Mouse (Mus musculus): ENCODE measurements around the gene Slc16a11. TPM values are rescaled to one million over a fixed set of nuclear protein-coding genes. Genes with fewer than 3 reads are reported as not detected.
A peak's percentile ranks its signal among the peaks of the same experiment; 100 is the strongest.

Gene Slc16a11
- polyA plus RNA-seq, 1 experiment from 2014 or later, result 0.18 TPM

DNA sequence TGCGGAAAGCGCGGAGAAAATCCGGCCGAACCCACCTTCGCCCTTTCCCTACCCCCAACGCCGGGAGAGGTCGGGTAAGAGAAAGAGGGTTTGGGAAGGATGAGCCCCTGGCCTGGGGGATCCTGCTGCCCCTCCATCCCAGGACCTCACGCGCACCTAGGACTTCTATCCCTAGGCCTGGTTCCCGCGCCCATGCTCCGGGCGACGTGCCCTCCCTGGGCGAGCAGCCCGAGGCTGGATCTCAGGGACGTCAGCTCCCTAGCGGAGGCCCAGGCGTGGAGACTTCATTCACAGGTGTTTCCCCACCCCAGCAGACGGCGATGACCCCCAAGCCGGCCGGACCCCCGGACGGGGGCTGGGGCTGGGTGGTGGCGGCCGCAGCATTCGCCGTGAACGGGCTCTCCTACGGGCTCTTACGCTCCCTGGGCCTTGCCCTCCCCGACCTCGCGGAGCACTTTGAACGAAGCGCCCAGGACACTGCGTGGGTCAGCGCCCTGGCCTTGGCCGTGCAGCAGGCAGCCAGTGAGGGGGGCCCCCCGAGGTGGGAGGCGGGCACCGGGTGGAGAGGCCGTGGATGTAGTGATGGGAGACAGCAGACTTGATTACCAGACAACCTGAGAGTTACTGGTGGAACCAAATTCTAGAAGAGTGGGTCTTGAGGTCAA lies 1.8 kb downstream of the Slc16a11 start:
- Histone ChIP-seq H3K4me3 (ENCODE audit: control insufficient read depth in 1 of 2, insufficient read depth in 1 of 2, low read depth in 1 of 2, low read length in 2 of 2) (peak overlapping the region; percentile 29 to 33), H3K36me3 (ENCODE audit: control insufficient read depth, insufficient read depth, low read length) (no peaks in the 10 kb centered on the region), H3K4me1 (ENCODE audit: control insufficient read depth in 2 of 2, insufficient read depth in 2 of 2, low read length in 2 of 2) (peaks cover 0 to 13% of the 10 kb centered on the region in 2 experiments; a peak in 3 of 4 replicates), H3K9me3 (ENCODE audit: control insufficient read depth, low read length) (no peaks in the 10 kb centered on the region), H3K9ac (ENCODE audit: low read length) (peak overlapping the region; percentile 25; the same call in 1 of the 2 replicates), H3K4me2 (ENCODE audit: low read length) (peak overlapping the region; percentile 63), H3K27me3 (ENCODE audit: control insufficient read depth, insufficient read depth, low read length) (peaks cover 65% of the 10 kb centered on the region), H3K27ac (replicated peaks in 1 of 2; ENCODE audit: control insufficient read depth in 1 of 2, insufficient read depth in 1 of 2, low read depth in 2 of 2, low read length in 2 of 2) (no peak overlapping the region)
- WGBS, result 1% methylated on average over 46 of the region's 46 CpGs
- ATAC-seq (ENCODE audit: insufficient number of reproducible peaks, insufficient read depth, low FRiP score, low read depth), result no peak

GRCm38 (mm10) chr11:70214856-70215209 lies 2.3 kb downstream of the Slc16a11 start:
- 6% methylated on average over 18 of the region's 18 CpGs for WGBS
- H3K4me2 ChIP-seq (ENCODE audit: low read length), result peak overlapping the region; percentile 63
- H3K4me1 ChIP-seq (ENCODE audit: control insufficient read depth in 2 of 2, insufficient read depth in 2 of 2, low read length in 2 of 2), result peaks cover 0 to 14% of the 10 kb centered on the region in 2 experiments; a peak in 3 of 4 replicates
- ATAC-seq (ENCODE audit: insufficient number of reproducible peaks, insufficient read depth, low FRiP score, low read depth), result no peak
- no peak overlapping the region for H3K9ac ChIP-seq (ENCODE audit: low read length)
- H3K36me3 ChIP-seq (ENCODE audit: control insufficient read depth, insufficient read depth, low read length), result no peaks in the 10 kb centered on the region
- no peaks in the 10 kb centered on the region for H3K9me3 ChIP-seq (ENCODE audit: control insufficient read depth, low read length)
- H3K27ac ChIP-seq (replicated peaks in 1 of 2; ENCODE audit: control insufficient read depth in 1 of 2, insufficient read depth in 1 of 2, low read depth in 2 of 2, low read length in 2 of 2), result no peak overlapping the region
- peaks cover 65% of the 10 kb centered on the region for H3K27me3 ChIP-seq (ENCODE audit: control insufficient read depth, insufficient read depth, low read length)
- H3K4me3 ChIP-seq (ENCODE audit: control insufficient read depth in 1 of 2, insufficient read depth in 1 of 2, low read depth in 1 of 2, low read length in 2 of 2), result peak overlapping the region; percentile 29 to 33; a peak in 3 of 4 replicates

DNA sequence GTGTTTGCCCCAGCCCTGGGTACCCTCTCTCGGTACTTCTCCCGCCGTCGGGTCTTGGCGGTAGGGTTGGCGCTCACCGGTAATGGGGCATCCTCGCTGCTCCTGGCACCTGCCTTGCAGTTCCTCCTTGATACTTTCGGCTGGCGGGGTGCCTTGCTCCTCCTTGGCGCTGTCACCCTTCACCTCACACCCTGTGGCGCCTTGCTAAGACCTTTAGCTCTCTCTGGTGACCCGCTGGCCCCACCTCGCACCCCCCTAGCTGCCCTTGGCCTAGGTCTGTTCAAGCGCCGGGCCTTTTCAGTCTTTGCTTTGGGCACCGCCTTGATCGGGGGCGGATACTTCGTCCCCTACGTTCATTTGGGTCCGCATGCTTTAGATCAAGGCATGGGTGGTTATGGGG lies 2.7 kb downstream of the Slc16a11 start:
- Histone ChIP-seq H3K9ac (ENCODE audit: low read length) (no peak overlapping the region), H3K4me2 (ENCODE audit: low read length) (no peak overlapping the region), H3K36me3 (ENCODE audit: control insufficient read depth, insufficient read depth, low read length) (no peaks in the 10 kb centered on the region), H3K27me3 (ENCODE audit: control insufficient read depth, insufficient read depth, low read length) (peaks cover 65% of the 10 kb centered on the region), H3K27ac (replicated peaks in 1 of 2; ENCODE audit: control insufficient read depth in 1 of 2, insufficient read depth in 1 of 2, low read depth in 2 of 2, low read length in 2 of 2) (no peak overlapping the region), H3K9me3 (ENCODE audit: control insufficient read depth, low read length) (no peaks in the 10 kb centered on the region), H3K4me1 (ENCODE audit: control insufficient read depth in 2 of 2, insufficient read depth in 2 of 2, low read length in 2 of 2) (peaks cover 3 to 19% of the 10 kb centered on the region in 2 experiments; a peak in 3 of 4 replicates), H3K4me3 (ENCODE audit: control insufficient read depth in 1 of 2, insufficient read depth in 1 of 2, low read depth in 1 of 2, low read length in 2 of 2) (no peak overlapping the region)
- no peak for ATAC-seq (ENCODE audit: insufficient number of reproducible peaks, insufficient read depth, low FRiP score, low read depth)
- 15% methylated on average over 22 of the region's 22 CpGs for WGBS

DNA sequence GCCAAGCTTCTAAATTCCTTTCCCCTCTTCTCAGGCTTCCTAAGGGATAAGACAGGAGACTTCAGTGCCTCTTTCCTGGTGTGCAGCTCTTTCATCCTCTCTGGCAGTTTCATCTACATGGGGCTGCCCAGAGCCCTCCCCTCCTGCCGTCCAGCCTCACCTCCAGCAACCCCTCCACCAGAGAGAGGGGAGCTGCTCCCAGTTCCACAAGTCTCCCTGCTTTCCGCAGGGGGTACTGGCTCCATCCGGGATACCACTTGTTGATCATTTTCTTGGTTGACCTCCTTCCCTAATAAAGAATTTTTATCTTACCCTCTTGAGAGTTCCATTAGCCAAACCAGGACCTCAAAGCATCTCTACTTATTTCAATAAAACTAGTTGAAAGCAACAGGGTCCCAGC lies 3.6 kb downstream of the Slc16a11 start:
- 63% methylated on average over 3 of the region's 3 CpGs for WGBS
- H3K9ac ChIP-seq (ENCODE audit: low read length), result no peak overlapping the region
- no peaks in the 10 kb centered on the region for H3K9me3 ChIP-seq (ENCODE audit: control insufficient read depth, low read length)
- ATAC-seq (ENCODE audit: insufficient number of reproducible peaks, insufficient read depth, low FRiP score, low read depth), result no peak
- H3K4me3 ChIP-seq (ENCODE audit: control insufficient read depth in 1 of 2, insufficient read depth in 1 of 2, low read depth in 1 of 2, low read length in 2 of 2), result no peak overlapping the region
- no peak overlapping the region for H3K4me2 ChIP-seq (ENCODE audit: low read length)
- peaks cover 4 to 19% of the 10 kb centered on the region in 2 experiments; a peak in 3 of 4 replicates for H3K4me1 ChIP-seq (ENCODE audit: control insufficient read depth in 2 of 2, insufficient read depth in 2 of 2, low read length in 2 of 2)
- H3K27me3 ChIP-seq (ENCODE audit: control insufficient read depth, insufficient read depth, low read length), result peaks cover 59% of the 10 kb centered on the region
- H3K27ac ChIP-seq (replicated peaks in 1 of 2; ENCODE audit: control insufficient read depth in 1 of 2, insufficient read depth in 1 of 2, low read depth in 2 of 2, low read length in 2 of 2), result no peak overlapping the region
- H3K36me3 ChIP-seq (ENCODE audit: control insufficient read depth, insufficient read depth, low read length), result no peaks in the 10 kb centered on the region

GRCm38 (mm10) chr11:70218039-70218438 lies 5.5 kb downstream of the Slc16a11 start:
- no peak overlapping the region for H3K4me3 ChIP-seq (ENCODE audit: control insufficient read depth in 1 of 2, insufficient read depth in 1 of 2, low read depth in 1 of 2, low read length in 2 of 2)
- no peaks in the 10 kb centered on the region for H3K36me3 ChIP-seq (ENCODE audit: control insufficient read depth, insufficient read depth, low read length)
- no peak overlapping the region for H3K27ac ChIP-seq (replicated peaks in 1 of 2; ENCODE audit: control insufficient read depth in 1 of 2, insufficient read depth in 1 of 2, low read depth in 2 of 2, low read length in 2 of 2)
- ATAC-seq (ENCODE audit: insufficient number of reproducible peaks, insufficient read depth, low FRiP score, low read depth), result no peak
- no peak overlapping the region for H3K4me2 ChIP-seq (ENCODE audit: low read length)
- peaks cover 46% of the 10 kb centered on the region for H3K27me3 ChIP-seq (ENCODE audit: control insufficient read depth, insufficient read depth, low read length)
- no peak overlapping the region for H3K9ac ChIP-seq (ENCODE audit: low read length)
- no peaks in the 10 kb centered on the region for H3K9me3 ChIP-seq (ENCODE audit: control insufficient read depth, low read length)
- H3K4me1 ChIP-seq (ENCODE audit: control insufficient read depth in 2 of 2, insufficient read depth in 2 of 2, low read length in 2 of 2), result peaks cover 11 to 30% of the 10 kb centered on the region in 2 experiments
- WGBS, result 68% methylated on average over 4 of the region's 4 CpGs

GRCm38 (mm10) chr11:70218741-70219470 lies 6.4 kb downstream of the Slc16a11 start:
- Histone ChIP-seq H3K4me1 (ENCODE audit: control insufficient read depth in 2 of 2, insufficient read depth in 2 of 2, low read length in 2 of 2) (peaks cover 11 to 27% of the 10 kb centered on the region in 2 experiments), H3K9me3 (ENCODE audit: control insufficient read depth, low read length) (no peaks in the 10 kb centered on the region), H3K9ac (ENCODE audit: low read length) (no peak overlapping the region), H3K4me2 (ENCODE audit: low read length) (no peak overlapping the region; the same call in 1 of the 2 replicates), H3K4me3 (ENCODE audit: control insufficient read depth in 1 of 2, insufficient read depth in 1 of 2, low read depth in 1 of 2, low read length in 2 of 2) (no peak overlapping the region), H3K27me3 (ENCODE audit: control insufficient read depth, insufficient read depth, low read length) (peaks cover 37% of the 10 kb centered on the region), H3K27ac (replicated peaks in 1 of 2; ENCODE audit: control insufficient read depth in 1 of 2, insufficient read depth in 1 of 2, low read depth in 2 of 2, low read length in 2 of 2) (no peak overlapping the region), H3K36me3 (ENCODE audit: control insufficient read depth, insufficient read depth, low read length) (no peaks in the 10 kb centered on the region)
- ATAC-seq (ENCODE audit: insufficient number of reproducible peaks, insufficient read depth, low FRiP score, low read depth), result no peak
- WGBS, result 87% methylated on average over 15 of the region's 15 CpGs

DNA sequence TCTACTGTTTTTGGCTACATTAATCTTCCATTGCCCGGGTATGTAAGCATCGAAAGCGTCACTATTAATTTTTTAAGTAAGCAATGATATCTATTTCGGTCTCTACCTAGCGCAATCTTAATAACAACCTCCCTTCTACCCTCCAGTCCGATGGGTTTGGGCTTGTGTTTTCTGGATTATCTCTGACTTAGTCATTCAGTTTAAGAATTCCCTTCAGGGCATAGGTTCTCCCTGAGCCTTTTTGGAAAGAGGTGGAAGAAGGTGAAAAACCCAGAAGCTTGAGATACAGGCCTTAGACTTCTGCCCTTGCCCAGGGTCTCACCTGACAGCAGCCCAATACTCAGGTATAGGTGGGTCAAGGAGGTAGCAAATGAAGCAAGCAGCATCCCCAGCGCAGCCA lies 7.3 kb downstream of the Slc16a11 start:
- no peak for ATAC-seq (ENCODE audit: insufficient number of reproducible peaks, insufficient read depth, low FRiP score, low read depth)

More for the DNA sequence above, 7.3 kb downstream of the Slc16a11 start:
- Histone ChIP-seq H3K4me1 (ENCODE audit: control insufficient read depth in 2 of 2, insufficient read depth in 2 of 2, low read length in 2 of 2) (peaks cover 11 to 17% of the 10 kb centered on the region in 2 experiments), H3K27me3 (ENCODE audit: control insufficient read depth, insufficient read depth, low read length) (peaks cover 28% of the 10 kb centered on the region), H3K9me3 (ENCODE audit: control insufficient read depth, low read length) (no peaks in the 10 kb centered on the region), H3K4me2 (ENCODE audit: low read length) (peak overlapping the region; percentile 90), H3K9ac (ENCODE audit: low read length) (peak overlapping the region; percentile 74), H3K36me3 (ENCODE audit: control insufficient read depth, insufficient read depth, low read length) (0 out of 2 replicates have a peak, but pooled peaks cover 1% of the 10 kb centered on the region), H3K27ac (replicated peaks in 1 of 2; ENCODE audit: control insufficient read depth in 1 of 2, insufficient read depth in 1 of 2, low read depth in 2 of 2, low read length in 2 of 2) (peak overlapping the region in 1 of 2 experiments; percentile 81; a peak in 2 of 4 replicates), H3K4me3 (ENCODE audit: control insufficient read depth in 1 of 2, insufficient read depth in 1 of 2, low read depth in 1 of 2, low read length in 2 of 2) (peak overlapping the region; percentile 46 to 63)
- WGBS, result 64% methylated on average over 7 of the region's 7 CpGs
